Mouse (Mus musculus): ENCODE results near the gene Pappa.

DNA sequence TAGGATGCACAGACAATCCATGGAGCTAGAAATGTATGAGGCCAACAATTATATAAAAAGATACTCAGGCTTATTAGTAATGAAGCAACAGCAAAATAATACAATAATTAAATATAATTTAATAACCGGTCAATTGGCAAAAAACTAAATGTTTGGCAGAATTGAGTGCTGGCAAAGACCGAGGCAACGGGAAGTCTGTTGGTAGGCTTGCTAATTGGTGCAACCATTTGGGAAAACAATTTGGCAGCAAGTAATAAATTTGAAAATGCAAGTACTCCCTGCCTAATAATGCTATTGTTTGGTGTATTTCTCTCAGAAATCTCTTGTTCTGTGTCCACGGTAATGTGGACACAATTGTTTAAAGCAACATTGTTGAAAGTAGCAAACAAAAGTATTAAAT is 99.9 kb downstream of the Pappa start:
- TF ChIP-seq CTCF (IDR thresholded peaks at IDR 0.05; ENCODE audit: control insufficient read depth, insufficient read depth, insufficient replicate concordance, low read depth, low read length) (no peak), POLR2A (IDR thresholded peaks at IDR 0.05; ENCODE audit: control insufficient read depth, low read depth, low read length) (no peak)
